Mouse (Mus musculus) midbrain, embryonic 14.5 days (tissue): ENCODE measurements around the gene Cnbd2. TPM values are rescaled to one million over a fixed set of nuclear protein-coding genes. Genes with fewer than 3 reads are reported as not detected.
A peak's percentile ranks its signal among the peaks of the same experiment; 100 is the strongest.

Source experiments
- ATAC-seq: fragments of 200-750 bp; cut with Nextera tagmentation; 2 replicates; pipeline ENCODE4 v1.8.0; 2017; ENCODE audit warnings: moderate number of reproducible peaks, moderate library complexity; ENCODE audit not compliant: low FRiP score, low TSS enrichment
- DNase-seq: peaks from one replicate; pipeline ENCODE4 v3.0.0-alpha.2; 2015
- H3K27ac ChIP-seq: fragments of 300-500 bp; sonication (generic); replicated peaks from 2 replicates; pipeline ENCODE4 v1.5.1; 2014; ENCODE audit warnings: mild to moderate bottlenecking, low read depth, low read length, moderate library complexity
- H3K27me3 ChIP-seq: fragments of 300-500 bp; sonication (generic); 2 replicates; pipeline ENCODE4 v1.6.1; 2014; ENCODE audit warnings: low read length, control low read depth, mixed read lengths; ENCODE audit not compliant: control insufficient read depth, insufficient read depth
- H3K36me3 ChIP-seq: fragments of 300-500 bp; sonication (generic); 2 replicates; pipeline ENCODE4 v1.6.1; 2014; ENCODE audit warnings: low read length, control low read depth; ENCODE audit not compliant: control insufficient read depth, insufficient read depth
- H3K4me1 ChIP-seq: fragments of 300-500 bp; sonication (generic); 2 replicates; pipeline ENCODE4 v1.6.1; 2014; ENCODE audit warnings: mild to moderate bottlenecking, antibody characterized with exemption, low read length, control low read depth; ENCODE audit not compliant: control insufficient read depth, insufficient read depth
- H3K4me2 ChIP-seq: fragments of 300-500 bp; sonication (generic); 2 replicates; pipeline ENCODE4 v1.6.1; 2014; ENCODE audit warnings: mild to moderate bottlenecking, low read length, moderate library complexity
- H3K4me3 ChIP-seq: fragments of 300-500 bp; sonication (generic); replicated peaks from 2 replicates; pipeline ENCODE4 v1.5.1; 2014; ENCODE audit warnings: low read depth, low read length
- H3K9ac ChIP-seq: fragments of 300-500 bp; sonication (generic); replicated peaks from 2 replicates; pipeline ENCODE4 v1.6.1; 2014; ENCODE audit warnings: mild to moderate bottlenecking, low read length, moderate library complexity
- H3K9me3 ChIP-seq: fragments of 300-500 bp; sonication (generic); 2 replicates; pipeline ENCODE4 v1.6.1; 2016; ENCODE audit warnings: low read length, control low read depth, mixed read lengths; ENCODE audit not compliant: control insufficient read depth
- WGBS: fragments of 180-500 bp; shearing (Covaris S2); extraction: QIAGEN DNeasy Blood & Tissue Kit; methylation state at CpG from one replicate; pipeline ENCODE4 v1.1.7; 2014; 5-methylcytosine and 5-hydroxymethylcytosine counted together
- polyA plus RNA-seq: library from polyadenylated mRNA; unstranded; fragments of >200 nt; fragmentation: Nextera tagmentation; extraction: Ambion mirVana; gene quantifications from 2 replicates; pipeline ENCODE4 v1.2.1, GENCODE M21; 2014

Cnbd2 gene
- polyA plus RNA-seq, 1 experiment from 2014 or later: 6.9 TPM

- H3K9ac ChIP-seq: no peak overlapping the region
- DNase-seq: no peak
- H3K4me3 ChIP-seq: no peak overlapping the region
- H3K27ac ChIP-seq: no peak overlapping the region
- H3K36me3 ChIP-seq: peaks cover 5% of the 10 kb centered on the region; the same call in 1 of the 2 replicates
- H3K4me1 ChIP-seq: no peaks in the 10 kb centered on the region
- ATAC-seq: no peak
- H3K4me2 ChIP-seq: no peak overlapping the region
- no peaks in the 10 kb centered on the region for H3K9me3 ChIP-seq
- no peaks in the 10 kb centered on the region for H3K27me3 ChIP-seq
These were observed 6.4 kb downstream of the Cnbd2 start for GRCm38 (mm10) chr2:156318491-156318890.

GRCm38 (mm10) chr2:156321538-156321937, 9.4 kb downstream of the Cnbd2 start:
- Histone ChIP-seq H3K4me1 (no peaks in the 10 kb centered on the region), H3K27ac (no peak overlapping the region), H3K36me3 (no peaks in the 10 kb centered on the region), H3K9me3 (no peaks in the 10 kb centered on the region), H3K4me2 (no peak overlapping the region), H3K9ac (no peak overlapping the region), H3K4me3 (no peak overlapping the region), H3K27me3 (no peaks in the 10 kb centered on the region)
- no peak for ATAC-seq
- WGBS: 88% methylated on average over 6 of the region's 6 CpGs
- no peak for DNase-seq

GRCm38 (mm10) chr2:156324116-156324588, 12.1 kb downstream of the Cnbd2 start:
- H3K27ac ChIP-seq: no peak overlapping the region
- no peaks in the 10 kb centered on the region for H3K9me3 ChIP-seq
- no peak overlapping the region for H3K4me2 ChIP-seq
- H3K9ac ChIP-seq: no peak overlapping the region
- H3K4me3 ChIP-seq: no peak overlapping the region
- ATAC-seq: no peak
- no peaks in the 10 kb centered on the region for H3K4me1 ChIP-seq
- DNase-seq: no peak
- no peaks in the 10 kb centered on the region for H3K36me3 ChIP-seq
- WGBS: 74% methylated on average over 6 of the region's 6 CpGs
- H3K27me3 ChIP-seq: no peaks in the 10 kb centered on the region

- 54% methylated on average over 5 of the region's 5 CpGs for WGBS
- no peak overlapping the region for H3K9ac ChIP-seq
- no peak overlapping the region for H3K4me2 ChIP-seq
- no peak overlapping the region for H3K27ac ChIP-seq
- no peaks in the 10 kb centered on the region for H3K36me3 ChIP-seq
- H3K4me1 ChIP-seq: no peaks in the 10 kb centered on the region
- ATAC-seq: no peak
- no peaks in the 10 kb centered on the region for H3K9me3 ChIP-seq
- H3K27me3 ChIP-seq: no peaks in the 10 kb centered on the region
- no peak for DNase-seq
- no peak overlapping the region for H3K4me3 ChIP-seq
These were observed 12.6 kb downstream of the Cnbd2 start for GRCm38 (mm10) chr2:156324681-156325080.

GRCm38 (mm10) chr2:156330681-156331080, 18.6 kb downstream of the Cnbd2 start:
- Histone ChIP-seq H3K9me3 (no peaks in the 10 kb centered on the region), H3K4me1 (no peaks in the 10 kb centered on the region), H3K9ac (no peak overlapping the region), H3K4me2 (no peak overlapping the region), H3K36me3 (no peaks in the 10 kb centered on the region), H3K4me3 (no peak overlapping the region), H3K27ac (no peak overlapping the region), H3K27me3 (no peaks in the 10 kb centered on the region)
- DNase-seq (no peak), ATAC-seq (no peak)
- WGBS: 86% methylated on average over 1 of the region's 1 CpGs

- 79% methylated on average over 7 of the region's 7 CpGs for WGBS
These were observed 19.4 kb downstream of the Cnbd2 start for GRCm38 (mm10) chr2:156331446-156331965.

GRCm38 (mm10) chr2:156340078-156340477, 28.0 kb downstream of the Cnbd2 start:
- WGBS: 93% methylated on average over 4 of the region's 4 CpGs
- no peak for ATAC-seq
- no peak overlapping the region for H3K9ac ChIP-seq
- H3K27ac ChIP-seq: no peak overlapping the region
- H3K36me3 ChIP-seq: no peaks in the 10 kb centered on the region
- H3K4me2 ChIP-seq: no peak overlapping the region
- DNase-seq: no peak
- H3K4me1 ChIP-seq: no peaks in the 10 kb centered on the region
- no peaks in the 10 kb centered on the region for H3K27me3 ChIP-seq
- H3K4me3 ChIP-seq: no peak overlapping the region
- H3K9me3 ChIP-seq: no peaks in the 10 kb centered on the region

More at GRCm38 (mm10) chr2:156331446-156331965, 19.4 kb downstream of the Cnbd2 start:
- no peak overlapping the region for H3K4me2 ChIP-seq
- no peaks in the 10 kb centered on the region for H3K4me1 ChIP-seq
- H3K36me3 ChIP-seq: no peaks in the 10 kb centered on the region
- no peak overlapping the region for H3K4me3 ChIP-seq
- no peak for ATAC-seq
- no peak overlapping the region for H3K27ac ChIP-seq
- DNase-seq: no peak
- no peaks in the 10 kb centered on the region for H3K27me3 ChIP-seq
- H3K9ac ChIP-seq: no peak overlapping the region
- no peaks in the 10 kb centered on the region for H3K9me3 ChIP-seq

GRCm38 (mm10) chr2:156344775-156345532, 32.9 kb downstream of the Cnbd2 start:
- Histone ChIP-seq H3K4me1 (no peaks in the 10 kb centered on the region), H3K4me2 (no peak overlapping the region), H3K27me3 (no peaks in the 10 kb centered on the region), H3K4me3 (no peak overlapping the region), H3K36me3 (no peaks in the 10 kb centered on the region), H3K9ac (no peak overlapping the region), H3K27ac (no peak overlapping the region), H3K9me3 (no peaks in the 10 kb centered on the region)
- WGBS: 54% methylated on average over 12 of the region's 12 CpGs
- peak; percentile 71 for DNase-seq
- no peak for ATAC-seq

GRCm38 (mm10) chr2:156348812-156349211, 36.7 kb downstream of the Cnbd2 start:
- Histone ChIP-seq H3K9ac (no peak overlapping the region), H3K4me3 (no peak overlapping the region)
- no peak for DNase-seq

More at GRCm38 (mm10) chr2:156348812-156349211, 36.7 kb downstream of the Cnbd2 start:
- H3K36me3 ChIP-seq: no peaks in the 10 kb centered on the region
- 85% methylated on average over 4 of the region's 4 CpGs for WGBS
- no peak overlapping the region for H3K27ac ChIP-seq
- no peaks in the 10 kb centered on the region for H3K27me3 ChIP-seq
- 0 out of 2 replicates have a peak, but pooled peaks cover 3% of the 10 kb centered on the region for H3K4me1 ChIP-seq
- no peaks in the 10 kb centered on the region for H3K9me3 ChIP-seq
- H3K4me2 ChIP-seq: no peak overlapping the region
- no peak for ATAC-seq
